Mouse (Mus musculus) limb, embryonic 14.5 days (tissue): ENCODE measurements around the gene Galnt18. TPM values are rescaled to one million over a fixed set of nuclear protein-coding genes. Genes with fewer than 3 reads are reported as not detected.

Source experiments
- ATAC-seq: fragments of 200-750 bp; cut with Nextera tagmentation; 2 replicates; pipeline ENCODE4 v1.8.0; 2017; ENCODE audit warnings: low read depth, moderate number of reproducible peaks, moderate TSS enrichment; ENCODE audit not compliant: low FRiP score
- DNase-seq: peaks from one replicate; pipeline ENCODE4 v3.0.0-alpha.2; 2015; ENCODE audit warnings: low spot score
- H3K27ac ChIP-seq: fragments of 300-500 bp; sonication (generic); replicated peaks from 2 replicates; pipeline ENCODE4 v1.5.1; 2014; ENCODE audit warnings: low read depth, mild to moderate bottlenecking, low read length, moderate library complexity, mixed read lengths
- H3K27me3 ChIP-seq: fragments of 300-500 bp; sonication (generic); 2 replicates; pipeline ENCODE4 v1.6.1; 2014; ENCODE audit warnings: low read length, mixed read lengths; ENCODE audit not compliant: control insufficient read depth, insufficient read depth
- H3K36me3 ChIP-seq: fragments of 300-500 bp; sonication (generic); 2 replicates; pipeline ENCODE4 v1.6.1; 2014; ENCODE audit warnings: mild to moderate bottlenecking, low read length, moderate library complexity, mixed read lengths; ENCODE audit not compliant: control insufficient read depth, insufficient read depth
- H3K4me1 ChIP-seq: fragments of 300-500 bp; sonication (generic); 2 replicates; pipeline ENCODE4 v1.6.1; 2014; ENCODE audit warnings: antibody characterized with exemption, low read length, mixed read lengths; ENCODE audit not compliant: control insufficient read depth, insufficient read depth
- H3K4me2 ChIP-seq: fragments of 300-500 bp; sonication (generic); replicated peaks from 2 replicates; pipeline ENCODE4 v1.6.1; 2014; ENCODE audit warnings: low read depth, mild to moderate bottlenecking, low read length, moderate library complexity; ENCODE audit not compliant: severe bottlenecking
- H3K4me3 ChIP-seq: fragments of 300-500 bp; sonication (generic); replicated peaks from 2 replicates; pipeline ENCODE4 v1.5.1; 2014; ENCODE audit warnings: low read length
- H3K9ac ChIP-seq: fragments of 300-500 bp; sonication (generic); 2 replicates; pipeline ENCODE4 v1.6.1; 2014; ENCODE audit warnings: mild to moderate bottlenecking, low read depth, low read length, moderate library complexity; ENCODE audit not compliant: severe bottlenecking
- H3K9me3 ChIP-seq: fragments of 300-500 bp; sonication (generic); 2 replicates; pipeline ENCODE4 v1.6.1; 2016; ENCODE audit warnings: low read length; ENCODE audit not compliant: control insufficient read depth
- POLR2A ChIP-seq: fragments of 200-500 bp; IDR thresholded peaks from 2 replicates; pipeline ENCODE4 v1.8.0; 2012; ENCODE audit warnings: inconsistent platforms, mild to moderate bottlenecking, moderate library complexity, borderline replicate concordance; ENCODE audit not compliant: insufficient read depth, insufficient read length; ENCODE audit errors: extremely low read depth
- WGBS: fragments of 180-500 bp; shearing (Covaris S2); extraction: QIAGEN DNeasy Blood & Tissue Kit; methylation state at CpG from one replicate; pipeline ENCODE4 v1.1.7; 2014; 5-methylcytosine and 5-hydroxymethylcytosine counted together
- polyA plus RNA-seq, 2 experiments: library from polyadenylated mRNA; depleted of rRNA in 1 of 2; stranded (reverse) in 1 of 2; unstranded in 1 of 2; fragments of >200 nt; fragmentation: Nextera tagmentation in 1 of 2; extraction: Ambion mirVana in 1 of 2; gene quantifications; 2 replicates each; pipeline versions ENCODE4 v1.2.1 to v1.2.3; 2012 to 2014

The Galnt18 gene
- polyA plus RNA-seq, 2 experiments: 19.1 to 24.7 TPM

DNA sequence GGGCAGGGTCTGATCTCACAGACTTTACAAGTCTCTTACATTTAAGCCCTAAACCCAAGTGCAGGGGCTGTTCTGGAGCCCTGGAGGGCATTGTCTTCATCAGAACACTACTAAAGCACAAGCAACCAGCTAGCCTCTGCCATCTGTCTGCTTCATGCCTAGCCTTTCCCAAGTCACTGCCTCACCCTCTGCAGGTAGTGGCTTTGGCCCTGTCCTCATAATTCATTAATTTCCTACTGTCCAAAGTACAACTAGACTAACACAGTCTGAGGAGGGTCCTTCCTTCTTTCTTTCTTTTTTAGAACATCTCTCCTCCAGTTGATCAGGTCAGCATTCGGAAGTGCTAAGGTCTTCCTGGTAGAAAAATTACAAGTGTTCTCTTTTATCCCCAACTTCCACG is 2.6 kb downstream of the Galnt18 start:
- 0 out of 2 replicates have a peak overlapping the region, but pooled peaks have one; percentile 97 for H3K4me2 ChIP-seq
- peaks cover 21% of the 10 kb centered on the region for H3K27me3 ChIP-seq
- H3K27ac ChIP-seq: no peak overlapping the region
- TF ChIP-seq POLR2A: no peak
- H3K36me3 ChIP-seq: no peaks in the 10 kb centered on the region
- H3K4me1 ChIP-seq: peaks cover 8% of the 10 kb centered on the region
- 80% methylated on average over 2 of the region's 2 CpGs for WGBS
- H3K4me3 ChIP-seq: peak overlapping the region; percentile 45; the same call in 1 of the 2 replicates
- H3K9me3 ChIP-seq: no peaks in the 10 kb centered on the region
- H3K9ac ChIP-seq: no peak overlapping the region
- no peak for DNase-seq
- ATAC-seq: no peak

DNA sequence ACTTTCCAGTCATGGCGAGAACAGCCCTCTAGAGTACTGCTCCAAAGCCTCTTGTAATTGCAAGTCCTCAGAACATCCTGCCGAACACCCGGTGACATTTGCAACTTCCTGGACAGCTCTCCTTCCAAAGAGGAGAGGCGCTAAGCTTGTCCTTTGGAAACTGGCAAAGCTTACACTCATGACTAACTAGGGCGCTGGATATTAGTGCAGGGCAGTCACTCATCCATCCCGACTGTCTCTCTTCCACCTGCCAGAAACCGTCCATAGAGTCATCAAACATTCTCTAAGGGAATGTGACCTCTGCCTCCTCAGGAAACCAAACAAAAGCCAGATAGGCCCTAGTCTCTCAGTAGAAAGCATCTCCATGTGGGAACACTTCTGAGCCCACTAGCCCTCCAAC is 3.6 kb downstream of the Galnt18 start:
- H3K36me3 ChIP-seq: no peaks in the 10 kb centered on the region
- no peak for TF ChIP-seq POLR2A
- ATAC-seq: no peak
- WGBS: 76% methylated on average over 7 of the region's 7 CpGs
- no peak for DNase-seq
- no peak overlapping the region for H3K9ac ChIP-seq
- H3K9me3 ChIP-seq: no peaks in the 10 kb centered on the region
- no peak overlapping the region for H3K4me2 ChIP-seq
- peaks cover 8% of the 10 kb centered on the region for H3K4me1 ChIP-seq
- H3K4me3 ChIP-seq: no peak overlapping the region
- peaks cover 21% of the 10 kb centered on the region for H3K27me3 ChIP-seq
- H3K27ac ChIP-seq: no peak overlapping the region

DNA sequence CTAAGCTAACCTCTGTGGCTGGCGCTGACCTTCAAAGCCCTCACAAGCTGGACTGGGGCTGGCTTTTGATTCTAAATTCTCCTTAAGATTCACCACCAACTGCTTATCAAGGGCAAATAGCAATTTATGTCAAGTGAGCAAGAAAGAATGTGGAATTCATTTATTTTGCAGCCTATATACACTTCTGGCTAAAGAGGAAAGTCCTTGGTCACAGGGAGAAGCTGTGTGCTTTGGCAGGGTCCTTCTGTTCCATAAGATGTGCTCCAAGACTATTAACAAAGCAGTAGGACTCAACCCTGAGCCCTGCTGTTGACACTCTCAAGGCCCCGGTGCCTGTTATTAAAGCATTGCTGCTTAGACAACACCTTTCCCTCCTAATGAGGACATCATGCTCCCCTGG is 7.4 kb downstream of the Galnt18 start:
- Histone ChIP-seq H3K4me3 (no peak overlapping the region), H3K9me3 (no peaks in the 10 kb centered on the region), H3K4me2 (no peak overlapping the region), H3K36me3 (no peaks in the 10 kb centered on the region), H3K27me3 (no peaks in the 10 kb centered on the region), H3K4me1 (no peaks in the 10 kb centered on the region; the same call in 1 of the 2 replicates), H3K27ac (no peak overlapping the region), H3K9ac (no peak overlapping the region)
- WGBS: 80% methylated on average over 2 of the region's 2 CpGs
- ATAC-seq (no peak), DNase-seq (no peak)
- TF ChIP-seq POLR2A: no peak

DNA sequence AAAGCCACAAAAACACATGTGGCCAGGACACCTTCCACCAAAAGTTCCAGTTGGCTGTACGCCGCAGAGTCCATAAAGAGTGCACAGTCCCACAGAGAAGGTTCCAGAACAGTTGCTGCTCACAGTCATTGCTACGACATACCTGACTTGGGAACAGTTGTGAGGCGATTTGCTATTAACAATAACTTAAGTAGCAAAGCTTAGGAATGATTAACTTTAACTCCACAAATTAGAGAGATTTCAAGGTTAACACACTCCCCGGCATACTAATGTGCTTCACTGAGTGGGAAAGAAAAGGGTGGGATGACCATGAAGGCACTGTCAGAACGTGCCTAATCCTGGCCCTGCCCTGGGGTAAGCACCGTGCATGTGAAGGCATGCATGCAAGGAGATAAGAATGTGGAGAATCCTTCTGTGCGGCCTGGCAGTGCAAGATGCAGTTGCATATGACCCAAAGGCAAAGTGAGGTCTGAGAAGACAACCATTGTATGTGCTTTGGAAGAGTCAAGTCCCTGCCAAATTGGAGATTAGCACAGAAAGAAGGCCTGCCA is 8.5 kb downstream of the Galnt18 start:
- Histone ChIP-seq H3K27me3 (no peaks in the 10 kb centered on the region), H3K4me3 (no peak overlapping the region), H3K4me1 (no peaks in the 10 kb centered on the region; the same call in 1 of the 2 replicates), H3K4me2 (no peak overlapping the region), H3K27ac (no peak overlapping the region), H3K9ac (no peak overlapping the region), H3K9me3 (no peaks in the 10 kb centered on the region), H3K36me3 (no peaks in the 10 kb centered on the region)
- DNase-seq: peak; percentile 10
- WGBS: 79% methylated on average over 8 of the region's 8 CpGs
- no peak for ATAC-seq
- TF ChIP-seq POLR2A: no peak

DNA sequence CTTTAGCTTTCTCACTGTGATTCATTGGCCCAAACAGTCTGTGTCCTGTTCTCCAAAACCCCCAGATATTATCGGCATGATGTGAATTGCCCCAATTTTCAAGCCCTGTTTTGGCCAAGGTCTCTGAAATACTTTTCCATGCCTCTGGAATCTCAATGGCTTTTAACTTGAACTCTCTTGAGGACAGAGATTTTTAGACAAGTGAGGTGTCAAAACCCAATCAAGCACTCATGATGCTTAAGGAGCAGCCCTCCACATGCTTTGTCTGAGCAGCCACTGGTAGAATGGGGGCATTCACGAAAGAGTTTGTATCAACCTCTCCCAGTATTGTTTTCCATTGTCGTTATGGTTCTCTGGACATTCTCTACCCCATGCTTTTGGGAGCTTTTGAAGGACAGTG is 9.2 kb downstream of the Galnt18 start:
- TF ChIP-seq POLR2A: no peak
- no peak for ATAC-seq
- no peak for DNase-seq
- no peaks in the 10 kb centered on the region for H3K9me3 ChIP-seq
- no peak overlapping the region for H3K4me3 ChIP-seq
- no peak overlapping the region for H3K27ac ChIP-seq
- no peaks in the 10 kb centered on the region; the same call in 1 of the 2 replicates for H3K4me1 ChIP-seq
- no peaks in the 10 kb centered on the region for H3K36me3 ChIP-seq
- no peak overlapping the region for H3K4me2 ChIP-seq
- no peak overlapping the region for H3K9ac ChIP-seq
- H3K27me3 ChIP-seq: no peaks in the 10 kb centered on the region
- 84% methylated on average over 3 of the region's 3 CpGs for WGBS
